Mouse (Mus musculus) forebrain, embryonic 14.5 days (tissue): Measurements from ENCODE around the gene Baz2b. TPM values are rescaled to one million over a fixed set of nuclear protein-coding genes. Genes with fewer than 3 reads are reported as not detected.

Experiments
- ATAC-seq: fragments of 200-750 bp; cut with Nextera tagmentation; 2 replicates; pipeline ENCODE4 v1.8.0; 2017; ENCODE audit warnings: mild to moderate bottlenecking, moderate library complexity
- DNase-seq: peaks from one replicate; pipeline ENCODE4 v3.0.0-alpha.2; 2015; ENCODE audit warnings: low spot score
- H3K27ac ChIP-seq: fragments of 300-500 bp; sonication (generic); 2 replicates; pipeline ENCODE4 v1.5.1; 2014; ENCODE audit warnings: low read depth, mild to moderate bottlenecking, control low read depth, low read length, moderate library complexity
- H3K27me3 ChIP-seq: fragments of 300-500 bp; sonication (generic); replicated peaks from 2 replicates; pipeline ENCODE4 v1.6.1; 2014; ENCODE audit warnings: low read length, control low read depth, mixed read lengths; ENCODE audit not compliant: control insufficient read depth, insufficient read depth
- H3K36me3 ChIP-seq: fragments of 300-500 bp; sonication (generic); 2 replicates; pipeline ENCODE4 v1.6.1; 2014; ENCODE audit warnings: low read length, control low read depth; ENCODE audit not compliant: control insufficient read depth, insufficient read depth
- H3K4me1 ChIP-seq: fragments of 300-500 bp; sonication (generic); 2 replicates; pipeline ENCODE4 v1.6.1; 2014; ENCODE audit warnings: antibody characterized with exemption, low read length, control low read depth; ENCODE audit not compliant: control insufficient read depth, insufficient read depth
- H3K4me2 ChIP-seq: fragments of 300-500 bp; sonication (generic); 2 replicates; pipeline ENCODE4 v1.6.1; 2014; ENCODE audit warnings: mild to moderate bottlenecking, control low read depth, low read length
- H3K4me3 ChIP-seq: fragments of 300-500 bp; sonication (generic); 2 replicates; pipeline ENCODE4 v1.5.1; 2014; ENCODE audit warnings: low read depth, low read length, control low read depth
- H3K9ac ChIP-seq: fragments of 300-500 bp; sonication (generic); 2 replicates; pipeline ENCODE4 v1.6.1; 2014; ENCODE audit warnings: mild to moderate bottlenecking, low read length, control low read depth, moderate library complexity
- H3K9me3 ChIP-seq: fragments of 300-500 bp; sonication (generic); replicated peaks from 2 replicates; pipeline ENCODE4 v1.6.1; 2016; ENCODE audit warnings: low read length, control low read depth, mixed read lengths; ENCODE audit not compliant: control insufficient read depth
- WGBS: fragments of 180-500 bp; shearing (Covaris S2); extraction: QIAGEN DNeasy Blood & Tissue Kit; methylation state at CpG from one replicate; pipeline ENCODE4 v1.1.7; 2014; 5-methylcytosine and 5-hydroxymethylcytosine counted together
- polyA plus RNA-seq: library from polyadenylated mRNA; unstranded; fragments of >200 nt; fragmentation: Nextera tagmentation; extraction: Ambion mirVana; gene quantifications from 2 replicates; pipeline ENCODE4 v1.2.1, GENCODE M21; 2014

Baz2b gene
- polyA plus RNA-seq, 1 experiment from 2014 or later: 40.4 TPM

DNA sequence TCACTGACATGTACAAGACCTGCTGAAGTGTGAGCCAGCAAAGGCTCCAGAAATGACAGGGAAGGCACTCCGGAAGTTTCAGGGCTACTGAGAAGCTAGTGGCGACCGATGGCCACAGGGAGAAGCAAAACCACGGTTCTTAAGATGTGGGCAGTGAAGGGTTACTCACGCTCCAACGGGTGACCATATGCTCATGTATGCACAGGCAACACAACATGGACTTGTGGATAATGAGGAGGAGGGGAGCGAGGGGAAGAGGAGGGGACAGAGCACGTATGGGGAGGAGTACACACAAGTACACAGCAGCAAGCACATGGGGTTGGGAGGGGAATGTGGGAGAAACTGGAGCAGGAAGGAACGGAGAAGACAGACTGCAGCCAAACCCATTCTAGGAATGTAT lies 239.1 kb downstream of the Baz2b start:
- WGBS: 66% methylated on average over 9 of the region's 9 CpGs
- H3K36me3 ChIP-seq: peaks cover 37% of the 10 kb centered on the region
- H3K27ac ChIP-seq: no peak overlapping the region
- H3K4me3 ChIP-seq: no peak overlapping the region
- DNase-seq (peak; percentile 22), ATAC-seq (0 out of 2 replicates have a peak, but pooled peaks have one; percentile 37)
- no peaks in the 10 kb centered on the region for H3K27me3 ChIP-seq
- H3K9ac ChIP-seq: no peak overlapping the region
- H3K9me3 ChIP-seq: no peaks in the 10 kb centered on the region
- no peak overlapping the region for H3K4me2 ChIP-seq
- no peaks in the 10 kb centered on the region for H3K4me1 ChIP-seq

DNA sequence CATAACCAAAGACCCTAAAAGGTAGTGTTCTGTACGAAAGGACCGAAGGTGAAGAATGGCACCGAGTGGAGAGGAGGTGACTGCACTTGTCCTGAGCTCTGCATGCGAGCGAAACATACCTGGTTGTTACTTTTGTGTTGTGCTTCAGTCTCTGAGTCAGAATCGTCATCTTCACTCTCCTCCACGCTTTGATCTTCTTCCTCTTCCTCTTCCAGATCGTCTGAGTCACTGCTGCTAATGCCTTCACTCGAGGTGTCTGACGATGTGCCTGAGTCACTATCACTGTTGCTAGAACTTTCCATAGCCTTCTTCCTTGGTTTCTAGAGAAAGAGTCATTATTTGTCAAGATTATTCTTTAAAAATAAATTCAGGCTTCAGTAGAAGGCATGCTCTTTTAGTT lies 240.5 kb downstream of the Baz2b start:
- no peak for ATAC-seq

DNA sequence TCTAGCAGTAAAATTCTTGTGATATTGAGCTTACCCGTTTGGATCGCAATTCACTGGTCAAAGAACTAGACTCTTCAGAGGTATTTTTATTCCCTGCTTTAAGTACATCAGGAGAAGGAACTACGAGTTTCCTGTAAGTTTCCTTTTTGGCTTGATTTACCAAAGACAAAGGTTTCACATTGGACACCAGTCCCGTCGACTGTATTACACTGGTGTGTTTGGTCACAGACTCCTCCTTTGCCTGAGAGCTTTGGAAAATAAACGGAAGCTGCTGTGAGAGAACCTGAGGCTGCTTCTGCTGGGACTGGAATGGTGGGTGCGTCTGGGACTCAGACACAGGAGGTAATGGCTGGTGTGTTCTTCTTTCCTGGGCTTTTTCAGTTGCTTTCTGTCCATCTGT lies 241.0 kb downstream of the Baz2b start:
- Histone ChIP-seq H3K4me2 (no peak overlapping the region), H3K9me3 (no peaks in the 10 kb centered on the region), H3K27me3 (no peaks in the 10 kb centered on the region), H3K4me3 (no peak overlapping the region), H3K4me1 (no peaks in the 10 kb centered on the region), H3K36me3 (peaks cover 27% of the 10 kb centered on the region), H3K9ac (no peak overlapping the region), H3K27ac (no peak overlapping the region)
- ATAC-seq (no peak), DNase-seq (no peak)
- WGBS: 87% methylated on average over 7 of the region's 7 CpGs

More for the DNA sequence above, 240.5 kb downstream of the Baz2b start:
- H3K4me3 ChIP-seq: no peak overlapping the region
- H3K9ac ChIP-seq: no peak overlapping the region
- H3K27ac ChIP-seq: no peak overlapping the region
- no peak overlapping the region for H3K4me2 ChIP-seq
- no peaks in the 10 kb centered on the region for H3K4me1 ChIP-seq
- peaks cover 27% of the 10 kb centered on the region for H3K36me3 ChIP-seq
- WGBS: 91% methylated on average over 10 of the region's 10 CpGs
- no peaks in the 10 kb centered on the region for H3K27me3 ChIP-seq
- no peak for DNase-seq
- no peaks in the 10 kb centered on the region for H3K9me3 ChIP-seq

DNA sequence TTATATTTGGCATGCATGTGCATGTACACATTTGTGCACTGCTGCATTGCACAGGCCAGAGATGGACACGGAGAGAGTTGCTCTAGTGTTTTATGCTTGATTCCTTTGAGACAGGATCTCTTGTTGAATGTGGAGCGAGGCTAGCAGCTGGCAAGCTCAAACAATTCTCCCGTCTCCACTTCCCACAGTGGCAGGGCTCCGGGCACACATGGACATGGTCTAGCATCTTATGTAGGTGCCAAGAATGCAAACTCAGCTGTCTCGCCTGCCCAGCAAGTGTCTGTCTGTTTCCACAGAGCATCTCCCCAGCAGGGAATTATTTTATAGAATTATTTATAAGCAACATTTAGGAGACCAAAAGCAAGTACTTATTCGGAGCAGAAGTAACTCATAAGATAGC lies 243.2 kb downstream of the Baz2b start:
- no peak overlapping the region for H3K4me2 ChIP-seq
- ATAC-seq: no peak
- H3K36me3 ChIP-seq: peaks cover 38% of the 10 kb centered on the region
- no peak overlapping the region for H3K27ac ChIP-seq
- no peaks in the 10 kb centered on the region for H3K4me1 ChIP-seq
- no peak overlapping the region for H3K4me3 ChIP-seq
- H3K9me3 ChIP-seq: no peaks in the 10 kb centered on the region
- 91% methylated on average over 6 of the region's 6 CpGs for WGBS
- no peak for DNase-seq
- no peak overlapping the region for H3K9ac ChIP-seq
- no peaks in the 10 kb centered on the region for H3K27me3 ChIP-seq

DNA sequence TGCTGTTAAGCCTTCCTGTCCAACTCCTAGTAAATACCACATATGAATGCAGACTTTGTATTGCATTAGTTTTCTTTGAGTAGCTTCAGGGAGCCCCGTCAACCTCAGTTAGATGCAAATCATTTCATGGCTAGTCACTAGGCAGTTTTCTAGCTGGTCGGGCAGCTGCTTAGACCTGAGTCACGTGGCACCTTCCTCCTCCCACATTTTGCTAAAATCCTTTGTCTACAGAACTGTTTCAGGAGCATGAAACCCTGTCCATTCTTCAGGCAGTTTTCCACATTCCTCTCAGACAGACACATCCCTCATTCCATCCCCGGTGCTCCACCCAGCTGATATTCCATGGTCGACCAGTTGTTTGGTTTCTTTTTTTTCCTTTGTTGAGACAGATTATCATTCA lies 246.6 kb downstream of the Baz2b start:
- WGBS: 62% methylated on average over 5 of the region's 5 CpGs
- Histone ChIP-seq H3K9ac (no peak overlapping the region), H3K27me3 (no peaks in the 10 kb centered on the region), H3K36me3 (peaks cover 42% of the 10 kb centered on the region), H3K4me2 (no peak overlapping the region), H3K27ac (no peak overlapping the region), H3K9me3 (no peaks in the 10 kb centered on the region), H3K4me1 (no peaks in the 10 kb centered on the region), H3K4me3 (no peak overlapping the region)
- ATAC-seq (no peak), DNase-seq (no peak)

DNA sequence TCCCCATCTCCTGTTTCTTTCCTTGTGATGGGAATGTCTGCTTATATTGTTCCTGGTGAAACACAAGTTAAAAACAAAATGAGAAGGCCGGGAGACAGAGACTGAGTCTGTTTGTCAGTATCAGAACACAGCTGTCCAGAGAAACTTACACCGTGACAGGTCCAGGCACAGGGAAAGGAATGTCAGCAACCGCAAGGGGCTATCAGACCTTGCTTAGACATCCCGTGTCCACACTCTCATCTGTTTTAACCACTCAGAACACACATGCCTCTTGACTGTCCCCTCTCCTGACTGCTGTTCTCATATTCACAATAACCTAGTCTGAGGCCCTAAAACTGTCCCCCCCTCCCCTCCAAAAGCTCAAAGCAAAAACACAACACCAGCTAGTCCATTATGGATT lies 247.1 kb downstream of the Baz2b start:
- no peak overlapping the region for H3K4me2 ChIP-seq
- H3K4me3 ChIP-seq: no peak overlapping the region
- no peaks in the 10 kb centered on the region for H3K4me1 ChIP-seq

DNA sequence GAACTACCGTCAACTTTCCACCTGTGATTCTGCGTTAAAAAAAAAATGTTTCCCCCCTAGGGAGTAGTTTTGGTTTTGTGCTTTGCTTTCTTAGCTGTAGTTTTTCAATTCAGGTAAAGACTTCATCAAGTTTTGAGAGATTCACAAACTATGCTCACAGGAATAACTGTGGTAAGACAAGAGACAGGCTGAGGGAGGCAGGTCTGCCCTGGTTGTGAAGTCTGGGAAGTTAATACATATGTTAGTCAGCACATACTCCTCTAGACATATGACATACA lies 249.2 kb downstream of the Baz2b start:
- WGBS: 92% methylated on average over 2 of the region's 2 CpGs
- Histone ChIP-seq H3K4me1 (no peaks in the 10 kb centered on the region), H3K9ac (no peak overlapping the region), H3K27me3 (no peaks in the 10 kb centered on the region), H3K4me3 (no peak overlapping the region), H3K27ac (no peak overlapping the region), H3K9me3 (no peaks in the 10 kb centered on the region), H3K36me3 (peaks cover 38% of the 10 kb centered on the region), H3K4me2 (no peak overlapping the region)
- ATAC-seq (no peak), DNase-seq (no peak)

More for the DNA sequence above, 247.1 kb downstream of the Baz2b start:
- H3K27me3 ChIP-seq: no peaks in the 10 kb centered on the region
- WGBS: 90% methylated on average over 4 of the region's 4 CpGs
- no peaks in the 10 kb centered on the region for H3K9me3 ChIP-seq
- H3K27ac ChIP-seq: no peak overlapping the region
- ATAC-seq: no peak
- peaks cover 41% of the 10 kb centered on the region for H3K36me3 ChIP-seq
- H3K9ac ChIP-seq: no peak overlapping the region
- no peak for DNase-seq

DNA sequence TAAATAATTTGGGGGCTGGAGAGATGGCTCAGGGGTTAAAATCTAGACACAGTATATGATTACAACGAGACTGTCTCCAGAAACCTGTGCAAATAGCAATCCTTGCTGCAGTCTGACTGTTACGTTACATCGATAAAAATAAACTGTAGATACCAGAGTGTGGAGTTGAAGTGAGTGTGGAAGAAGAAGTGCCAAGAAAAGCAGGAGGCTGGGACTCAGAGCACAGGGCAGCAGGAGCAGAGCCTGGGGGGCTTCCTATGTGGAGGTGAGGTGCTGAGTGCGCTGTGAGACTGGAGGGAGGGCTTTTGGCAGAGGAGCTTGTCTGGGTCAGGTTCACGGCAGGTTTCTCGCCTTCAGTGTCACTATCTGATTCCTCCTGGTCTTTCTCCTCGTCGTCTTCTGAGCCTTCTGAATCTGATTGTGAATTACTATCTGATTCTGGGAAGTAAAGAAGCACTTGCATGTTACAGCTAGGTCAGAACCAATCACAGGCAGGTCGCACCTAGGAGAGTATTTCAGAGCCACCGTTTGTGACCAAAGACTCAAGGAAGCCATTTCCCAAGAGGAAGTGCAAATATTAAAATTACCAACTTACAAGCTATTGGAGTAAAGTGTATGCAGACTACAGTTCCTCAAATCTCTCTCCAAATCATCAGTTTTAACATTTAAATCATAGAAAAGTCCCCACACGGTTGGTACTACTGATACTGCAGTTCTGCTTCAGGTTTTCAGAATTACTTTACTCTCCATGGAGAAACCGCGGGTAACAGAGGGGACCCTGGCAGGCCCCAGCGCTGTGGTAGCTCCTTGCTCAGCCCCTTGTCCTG lies 249.8 kb downstream of the Baz2b start:
- no peaks in the 10 kb centered on the region for H3K27me3 ChIP-seq
- peaks cover 38% of the 10 kb centered on the region for H3K36me3 ChIP-seq
- WGBS: 90% methylated on average over 14 of the region's 14 CpGs
- no peak overlapping the region for H3K4me3 ChIP-seq
- no peak for ATAC-seq
- DNase-seq: no peak
- no peak overlapping the region for H3K4me2 ChIP-seq
- H3K9ac ChIP-seq: no peak overlapping the region
- no peaks in the 10 kb centered on the region for H3K4me1 ChIP-seq
- no peak overlapping the region for H3K27ac ChIP-seq
- no peaks in the 10 kb centered on the region for H3K9me3 ChIP-seq

DNA sequence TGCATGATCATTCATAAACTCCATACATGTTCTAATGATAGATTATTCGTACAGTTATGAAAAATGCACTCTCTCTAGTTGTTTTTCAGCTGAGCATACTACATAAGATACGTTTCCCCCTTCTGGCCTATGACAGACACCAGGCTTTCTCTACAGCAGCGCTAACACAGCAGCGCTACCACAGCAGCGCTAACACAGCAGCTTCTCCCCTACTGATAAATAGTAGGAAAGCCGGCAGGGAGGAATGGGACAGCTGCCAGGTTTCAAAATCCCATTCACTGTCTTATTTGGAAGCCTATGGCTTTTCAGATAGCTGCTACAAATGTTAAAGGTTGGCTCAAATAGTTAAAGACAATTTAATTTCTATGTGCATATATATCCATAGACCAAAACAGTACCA lies 251.1 kb downstream of the Baz2b start:
- peak; percentile 52; the same call in 1 of the 2 replicates for ATAC-seq

More for the DNA sequence above, 251.1 kb downstream of the Baz2b start:
- Histone ChIP-seq H3K27me3 (no peaks in the 10 kb centered on the region), H3K4me3 (no peak overlapping the region), H3K4me1 (no peaks in the 10 kb centered on the region), H3K36me3 (peaks cover 45% of the 10 kb centered on the region), H3K27ac (no peak overlapping the region), H3K4me2 (no peak overlapping the region), H3K9ac (no peak overlapping the region), H3K9me3 (no peaks in the 10 kb centered on the region)
- peak; percentile 83 for DNase-seq
- 37% methylated on average over 6 of the region's 6 CpGs for WGBS
